Mouse (Mus musculus): Measurements from ENCODE around the gene Hist1h2bb. TPM values are rescaled to one million over a fixed set of nuclear protein-coding genes. Genes with fewer than 3 reads are reported as not detected.

Gene Hist1h2bb
- total and polyA plus RNA-seq, 3 experiments, result 0.53 to 2,852 (median 54.6) TPM

DNA sequence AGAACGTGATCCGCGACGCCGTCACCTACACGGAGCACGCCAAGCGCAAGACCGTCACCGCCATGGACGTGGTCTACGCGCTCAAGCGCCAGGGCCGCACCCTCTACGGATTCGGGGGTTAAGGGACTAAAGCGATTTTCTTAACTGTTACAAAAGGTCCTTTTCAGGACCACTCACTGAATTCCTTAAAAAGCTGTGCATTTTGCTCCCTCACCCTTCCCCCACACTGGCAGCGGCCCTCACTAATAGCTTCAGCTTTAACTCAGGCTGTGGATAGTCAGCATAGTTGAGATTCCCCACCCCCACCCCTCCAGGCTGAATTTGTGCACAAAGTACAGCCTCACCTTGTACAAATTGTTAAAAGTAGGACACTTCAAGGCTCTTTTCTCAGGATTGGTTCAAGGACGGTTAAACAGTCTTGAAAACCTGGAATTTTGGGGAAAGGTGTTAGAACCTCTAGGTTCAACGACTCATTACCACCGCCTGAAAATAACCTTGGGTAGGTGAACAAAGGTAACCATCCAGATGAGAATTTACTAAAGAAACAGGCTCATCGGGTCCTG, 10.8 kb downstream of the Hist1h2bb start (continued):
- TF ChIP-seq ZMIZ1 (IDR thresholded peaks at IDR 0.05; ENCODE audit: low read depth, low read length) (peak; percentile 100), RAD21 (IDR thresholded peaks at IDR 0.05; ENCODE audit: low read depth, low read length) (no peak), EP300 (IDR thresholded peaks at IDR 0.05; ENCODE audit: low read length) (no peak), IRF4 (IDR thresholded peaks at IDR 0.05; ENCODE audit: low read depth, low read length) (peak; percentile 4; the same call in 1 of the 2 replicates), UBTF (IDR thresholded peaks at IDR 0.05; ENCODE audit: low read depth, low read length) (peak; percentile 93), POLR2A (IDR thresholded peaks at IDR 0.05; ENCODE audit: low read depth, low read length) (peak; percentile 98)

DNA sequence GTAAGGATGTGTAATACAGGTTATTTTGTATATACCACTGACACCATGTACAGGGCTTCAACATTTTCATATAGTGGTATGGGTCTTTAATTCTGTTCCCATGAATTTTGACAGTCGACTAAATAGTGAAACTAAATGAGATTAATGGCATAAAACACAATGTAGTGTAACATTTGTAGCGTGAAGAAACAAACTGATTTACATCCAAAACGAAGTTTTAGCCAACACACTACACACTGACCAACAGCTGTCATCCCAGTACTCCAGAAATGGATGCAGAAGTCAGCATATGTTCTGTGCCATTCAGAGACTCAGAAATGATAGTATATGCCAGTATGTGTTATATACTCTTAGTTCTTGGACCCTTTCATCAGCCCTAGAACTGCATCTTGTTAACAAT, 11.4 kb downstream of the Hist1h2bb start:
- no peaks in the 10 kb centered on the region for H3K27me3 ChIP-seq (replicated peaks)
- 0 out of 2 replicates have a peak overlapping the region, but pooled peaks have one; percentile 7 for H3K4me2 ChIP-seq (ENCODE audit: insufficient read depth, low read depth, poor library complexity, severe bottlenecking)
- no peaks in the 10 kb centered on the region for H3K79me2 ChIP-seq (replicated peaks; ENCODE audit: control insufficient read depth, extremely low read depth, insufficient read depth, poor library complexity, severe bottlenecking)
- no peak for TF ChIP-seq CHD2 (IDR thresholded peaks at IDR 0.05; ENCODE audit: low read length)
- TF ChIP-seq GABPA (IDR thresholded peaks at IDR 0.05; ENCODE audit: insufficient replicate concordance, low read depth, low read length), result no peak
- H3K9ac ChIP-seq (ENCODE audit: insufficient read depth, low read depth), result peak overlapping the region; percentile 9; the same call in 1 of the 2 replicates
- no peak for DNase-seq (ENCODE audit: extremely low read depth)
- H3K36me3 ChIP-seq (replicated peaks in 1 of 2; ENCODE audit: control insufficient read depth in 1 of 2, insufficient read depth in 1 of 2, low read length in 1 of 2), result no peaks in the 10 kb centered on the region
- dilution Hi-C loops (cut with MboI; ENCODE audit: extremely low pct_ligation_motif_present, extremely low pct_unique_long_range_greater_than_20kb, low sequenced_read_pairs), result no loop called here
- H3K27ac ChIP-seq (ENCODE audit: insufficient read depth, low read depth), result peak overlapping the region; percentile 42; the same call in 1 of the 2 replicates
- H3K4me1 ChIP-seq (ENCODE audit: control insufficient read depth in 1 of 2, insufficient read depth in 2 of 2), result peaks cover 3 to 44% of the 10 kb centered on the region in 2 experiments; a peak in 3 of 4 replicates
- in situ Hi-C loops (cut with MboI; ENCODE audit: low pct_ligation_motif_present, low pct_unique_long_range_greater_than_20kb, low sequenced_read_pairs), result loop anchor here (25.0 kb wide), 1 partner anchor 1721 kb away; the partner anchor contains the start of genes Hist1h2ag, Hist1h2ah, Hist1h2bj and Hist1h2bk
- peak overlapping the region in 1 of 3 experiments; percentile 1 for H3K4me3 ChIP-seq (replicated peaks in 1 of 3; ENCODE audit: low read depth in 2 of 3, low read length in 2 of 3, poor library complexity in 1 of 3)
- H3K9me3 ChIP-seq (replicated peaks; ENCODE audit: low read length), result no peaks in the 10 kb centered on the region

DNA sequence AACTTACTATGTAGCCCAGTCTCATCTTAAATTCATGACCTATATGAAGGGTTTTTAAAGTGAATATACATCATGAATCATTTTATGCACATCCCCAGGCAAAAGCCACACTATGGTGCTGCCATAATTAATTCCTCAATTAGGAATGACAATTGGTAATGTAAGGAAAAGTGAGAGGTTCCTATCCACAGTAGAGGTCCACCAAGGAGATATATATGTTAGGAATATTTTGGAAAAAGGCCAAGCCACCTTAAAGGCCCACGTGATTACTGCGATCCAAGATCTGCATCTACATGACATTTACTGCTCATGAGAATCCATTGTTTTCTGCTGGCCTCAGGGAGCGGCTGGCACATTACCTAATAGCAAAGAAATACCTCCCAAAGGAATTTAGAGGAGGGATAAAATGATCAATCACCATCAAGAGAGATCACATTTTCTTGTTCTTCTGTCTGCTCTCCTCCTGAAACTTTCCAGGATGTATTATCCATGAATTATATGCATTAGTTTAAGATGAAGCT, 12.8 kb downstream of the Hist1h2bb start:
- no peaks in the 10 kb centered on the region for H3K27me3 ChIP-seq (replicated peaks)
- H3K4me1 ChIP-seq (ENCODE audit: control insufficient read depth in 1 of 2, insufficient read depth in 2 of 2), result peaks cover 3 to 51% of the 10 kb centered on the region in 2 experiments; a peak in 3 of 4 replicates

More for the DNA sequence above, 12.8 kb downstream of the Hist1h2bb start:
- dilution Hi-C loops (cut with MboI; ENCODE audit: extremely low pct_ligation_motif_present, extremely low pct_unique_long_range_greater_than_20kb, low sequenced_read_pairs), result no loop called here
- Histone ChIP-seq H3K36me3 (replicated peaks in 1 of 2; ENCODE audit: control insufficient read depth in 1 of 2, insufficient read depth in 1 of 2, low read length in 1 of 2) (no peaks in the 10 kb centered on the region), H3K4me2 (ENCODE audit: insufficient read depth, low read depth, poor library complexity, severe bottlenecking) (no peak overlapping the region), H3K9ac (ENCODE audit: insufficient read depth, low read depth) (peak overlapping the region; percentile 32; the same call in 1 of the 2 replicates), H3K4me3 (replicated peaks in 1 of 3; ENCODE audit: low read depth in 2 of 3, low read length in 2 of 3, poor library complexity in 1 of 3) (no peak overlapping the region), H3K27ac (ENCODE audit: insufficient read depth, low read depth) (no peak overlapping the region; the same call in 1 of the 2 replicates), H3K9me3 (replicated peaks; ENCODE audit: low read length) (no peaks in the 10 kb centered on the region), H3K79me2 (replicated peaks; ENCODE audit: control insufficient read depth, extremely low read depth, insufficient read depth, poor library complexity, severe bottlenecking) (no peaks in the 10 kb centered on the region)
- DNase-seq (ENCODE audit: extremely low read depth), result no peak
- no peak for TF ChIP-seq ZMIZ1 (IDR thresholded peaks at IDR 0.05; ENCODE audit: low read depth, low read length)
- no peak for TF ChIP-seq BHLHE40 (IDR thresholded peaks at IDR 0.05; ENCODE audit: low read depth, low read length)
- TF ChIP-seq NELFE (IDR thresholded peaks at IDR 0.05; ENCODE audit: low read depth, low read length), result no peak
- TF ChIP-seq CHD1 (IDR thresholded peaks at IDR 0.05; ENCODE audit: low read depth, low read length), result no peak
- TF ChIP-seq SMC3 (IDR thresholded peaks at IDR 0.05; ENCODE audit: low read depth, low read length), result no peak
- no peak for TF ChIP-seq RAD21 (IDR thresholded peaks at IDR 0.05; ENCODE audit: low read depth, low read length)
- TF ChIP-seq ZNF384 (IDR thresholded peaks at IDR 0.05; ENCODE audit: low read depth, low read length), result no peak
- no peak for TF ChIP-seq MAFK (IDR thresholded peaks at IDR 0.05; ENCODE audit: insufficient replicate concordance, low read length)
- no peak for TF ChIP-seq ETS1 (conservative IDR thresholded peaks at IDR 0.05; ENCODE audit: low read depth, low read length)
- TF ChIP-seq HCFC1 (IDR thresholded peaks at IDR 0.05; ENCODE audit: low read depth, low read length), result no peak
- TF ChIP-seq UBTF (IDR thresholded peaks at IDR 0.05; ENCODE audit: low read depth, low read length), result no peak
- TF ChIP-seq MYC (IDR thresholded peaks at IDR 0.05; ENCODE audit: low read depth, low read length), result no peak
- TF ChIP-seq RCOR1 (conservative IDR thresholded peaks at IDR 0.05; ENCODE audit: low read depth, low read length), result no peak
- no peak for TF ChIP-seq USF1 (IDR thresholded peaks at IDR 0.05; ENCODE audit: low read depth, low read length)
- TF ChIP-seq TBP (conservative IDR thresholded peaks at IDR 0.05; ENCODE audit: low read depth, low read length), result no peak
- TF ChIP-seq NRF1 (IDR thresholded peaks at IDR 0.05; ENCODE audit: low read depth, low read length), result no peak
- TF ChIP-seq ZKSCAN1 (IDR thresholded peaks at IDR 0.05; ENCODE audit: borderline replicate concordance, low read depth, low read length), result no peak
- in situ Hi-C loops (cut with MboI; ENCODE audit: low pct_ligation_motif_present, low pct_unique_long_range_greater_than_20kb, low sequenced_read_pairs), result loop anchor here (25.0 kb wide), 1 partner anchor 1722 kb away; the partner anchor contains the start of genes Hist1h2ag, Hist1h2ah, Hist1h2bj and Hist1h2bk
